Mouse (Mus musculus) limb, embryonic 10.5 days (tissue): ENCODE data around the gene Cirbp. TPM values are rescaled to one million over a fixed set of nuclear protein-coding genes. Genes with fewer than 3 reads are reported as not detected.

Experiments
- DNase-seq: peaks from one replicate; pipeline ENCODE4 v3.0.0-alpha.2; 2017; ENCODE audit warnings: low spot score
- H3K27ac ChIP-seq: fragments of 300-500 bp; sonication (generic); 2 replicates; pipeline ENCODE4 v1.5.1; 2016; ENCODE audit warnings: mild to moderate bottlenecking
- H3K27me3 ChIP-seq: fragments of 300-500 bp; sonication (generic); 2 replicates; pipeline ENCODE4 v1.6.1; 2016; ENCODE audit warnings: low read depth, mild to moderate bottlenecking; ENCODE audit not compliant: poor library complexity, severe bottlenecking
- H3K36me3 ChIP-seq: fragments of 300-500 bp; sonication (generic); 2 replicates; pipeline ENCODE4 v1.6.1; 2016; ENCODE audit warnings: mild to moderate bottlenecking, moderate library complexity
- H3K4me1 ChIP-seq: fragments of 300-500 bp; sonication (generic); 2 replicates; pipeline ENCODE4 v1.6.1; 2016
- H3K4me3 ChIP-seq: fragments of 300-500 bp; sonication (generic); 2 replicates; pipeline ENCODE4 v1.5.1; 2016; ENCODE audit warnings: mild to moderate bottlenecking, moderate library complexity
- H3K9me3 ChIP-seq: fragments of 300-500 bp; sonication (generic); replicated peaks from 2 replicates; pipeline ENCODE4 v1.6.1; 2016; ENCODE audit warnings: mild to moderate bottlenecking
- WGBS: fragments of 180-500 bp; shearing (Covaris S2); methylation state at CpG from one replicate; pipeline ENCODE4 v1.1.7; 2016; 5-methylcytosine and 5-hydroxymethylcytosine counted together
- polyA plus RNA-seq: library from polyadenylated mRNA; unstranded; fragments of >200 nt; fragmentation: Nextera tagmentation; extraction: Ambion mirVana; gene quantifications from 2 replicates; pipeline ENCODE4 v1.2.1, GENCODE M21; 2016

The Cirbp gene
- polyA plus RNA-seq, 1 experiment from 2014 or later = 129 TPM

GRCm38 (mm10) chr10:80131952-80132350, 33.8 kb upstream of the Cirbp start:
- Histone ChIP-seq H3K36me3 (peaks cover 94% of the 10 kb centered on the region), H3K27me3 (peaks cover 42% of the 10 kb centered on the region), H3K4me1 (peaks cover 32% of the 10 kb centered on the region), H3K9me3 (0 out of 2 replicates have a peak, but pooled peaks cover 2% of the 10 kb centered on the region), H3K27ac (peak overlapping the region; percentile 66), H3K4me3 (peak overlapping the region; percentile 35)
- 37% methylated on average over 27 of the region's 27 CpGs for WGBS
- peak; percentile 59 for DNase-seq

GRCm38 (mm10) chr10:80133226-80133849, 32.4 kb upstream of the Cirbp start:
- H3K4me1 ChIP-seq = peaks cover 46% of the 10 kb centered on the region
- no peak overlapping the region for H3K4me3 ChIP-seq
- no peak overlapping the region for H3K27ac ChIP-seq
- DNase-seq = no peak
- 83% methylated on average over 8 of the region's 8 CpGs for WGBS
- peaks cover 56% of the 10 kb centered on the region for H3K27me3 ChIP-seq
- H3K9me3 ChIP-seq = 0 out of 2 replicates have a peak, but pooled peaks cover 2% of the 10 kb centered on the region
- peaks cover 80% of the 10 kb centered on the region for H3K36me3 ChIP-seq

GRCm38 (mm10) chr10:80134421-80134820, 31.4 kb upstream of the Cirbp start:
- Histone ChIP-seq H3K9me3 (0 out of 2 replicates have a peak, but pooled peaks cover 2% of the 10 kb centered on the region), H3K36me3 (peaks cover 71% of the 10 kb centered on the region), H3K4me3 (no peak overlapping the region), H3K27ac (no peak overlapping the region), H3K4me1 (peaks cover 57% of the 10 kb centered on the region), H3K27me3 (peaks cover 67% of the 10 kb centered on the region)
- 87% methylated on average over 9 of the region's 9 CpGs for WGBS
- no peak for DNase-seq

GRCm38 (mm10) chr10:80135161-80135560, 30.6 kb upstream of the Cirbp start:
- H3K4me1 ChIP-seq = peaks cover 62% of the 10 kb centered on the region
- H3K9me3 ChIP-seq = 0 out of 2 replicates have a peak, but pooled peaks cover 2% of the 10 kb centered on the region
- WGBS = 84% methylated on average over 10 of the region's 10 CpGs
- no peak overlapping the region for H3K27ac ChIP-seq
- H3K36me3 ChIP-seq = peaks cover 64% of the 10 kb centered on the region
- no peak for DNase-seq
- peaks cover 73% of the 10 kb centered on the region for H3K27me3 ChIP-seq
- no peak overlapping the region for H3K4me3 ChIP-seq

GRCm38 (mm10) chr10:80135641-80136040, 30.1 kb upstream of the Cirbp start:
- DNase-seq = no peak
- H3K4me1 ChIP-seq = peaks cover 60% of the 10 kb centered on the region
- peaks cover 59% of the 10 kb centered on the region for H3K36me3 ChIP-seq
- no peak overlapping the region for H3K4me3 ChIP-seq
- 0 out of 2 replicates have a peak, but pooled peaks cover 2% of the 10 kb centered on the region for H3K9me3 ChIP-seq
- no peak overlapping the region for H3K27ac ChIP-seq
- peaks cover 78% of the 10 kb centered on the region for H3K27me3 ChIP-seq
- WGBS = 92% methylated on average over 1 of the region's 1 CpGs

DNA sequence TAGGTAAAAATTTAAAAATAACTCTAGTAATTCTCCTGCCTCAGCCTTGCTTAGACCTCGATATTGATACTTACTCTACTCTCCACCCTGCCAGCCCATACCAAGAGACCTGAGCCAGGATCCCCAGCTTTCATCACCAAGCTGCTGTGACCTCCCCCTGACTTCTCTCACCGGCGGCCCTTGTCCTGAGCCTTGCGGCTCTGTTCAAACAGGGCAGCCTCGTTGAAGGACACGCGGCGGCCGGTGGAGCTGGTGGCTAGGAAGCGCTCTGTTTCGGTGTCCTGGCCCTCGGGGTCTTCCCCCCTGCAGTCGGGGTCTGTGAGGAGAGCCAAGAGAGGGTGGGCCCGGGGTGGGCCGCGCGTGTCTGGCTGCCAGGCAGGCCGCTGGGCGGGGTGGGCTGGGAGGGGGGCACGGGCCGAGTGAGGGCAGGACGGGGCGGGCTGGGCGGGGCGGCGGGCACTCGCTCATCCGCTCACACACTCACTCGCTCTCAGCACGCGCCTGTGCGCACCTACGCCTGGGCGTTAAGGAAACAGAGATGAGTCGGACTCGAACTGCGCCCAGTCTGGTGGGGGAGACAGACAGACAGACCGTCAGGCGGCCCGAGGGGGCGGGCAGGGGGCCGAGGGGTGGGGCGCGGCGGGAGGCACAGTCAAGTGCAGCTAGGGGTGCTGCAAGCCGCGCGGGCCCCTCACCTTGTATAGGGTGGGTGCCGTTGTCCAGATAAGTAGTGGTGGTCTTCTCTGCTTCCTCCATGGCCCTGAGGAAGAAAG, 29.4 kb upstream of the Cirbp start:
- H3K9me3 ChIP-seq = 0 out of 2 replicates have a peak, but pooled peaks cover 2% of the 10 kb centered on the region
- H3K4me1 ChIP-seq = peaks cover 61% of the 10 kb centered on the region
- H3K36me3 ChIP-seq = peaks cover 52% of the 10 kb centered on the region
- H3K27me3 ChIP-seq = peaks cover 75% of the 10 kb centered on the region
- H3K4me3 ChIP-seq = peak overlapping the region; percentile 85
- DNase-seq = no peak
- WGBS = 11% methylated on average over 41 of the region's 49 CpGs
- H3K27ac ChIP-seq = peak overlapping the region; percentile 88; the same call in 1 of the 2 replicates

GRCm38 (mm10) chr10:80136952-80137625, 28.7 kb upstream of the Cirbp start:
- peak overlapping the region; percentile 85 for H3K4me3 ChIP-seq
- H3K27me3 ChIP-seq = peaks cover 74% of the 10 kb centered on the region
- 0 out of 2 replicates have a peak, but pooled peaks cover 2% of the 10 kb centered on the region for H3K9me3 ChIP-seq
- H3K4me1 ChIP-seq = peaks cover 61% of the 10 kb centered on the region
- DNase-seq = peak; percentile 47
- WGBS = 6% methylated on average over 29 of the region's 29 CpGs
- H3K27ac ChIP-seq = peak overlapping the region; percentile 88
- peaks cover 45% of the 10 kb centered on the region for H3K36me3 ChIP-seq

DNA sequence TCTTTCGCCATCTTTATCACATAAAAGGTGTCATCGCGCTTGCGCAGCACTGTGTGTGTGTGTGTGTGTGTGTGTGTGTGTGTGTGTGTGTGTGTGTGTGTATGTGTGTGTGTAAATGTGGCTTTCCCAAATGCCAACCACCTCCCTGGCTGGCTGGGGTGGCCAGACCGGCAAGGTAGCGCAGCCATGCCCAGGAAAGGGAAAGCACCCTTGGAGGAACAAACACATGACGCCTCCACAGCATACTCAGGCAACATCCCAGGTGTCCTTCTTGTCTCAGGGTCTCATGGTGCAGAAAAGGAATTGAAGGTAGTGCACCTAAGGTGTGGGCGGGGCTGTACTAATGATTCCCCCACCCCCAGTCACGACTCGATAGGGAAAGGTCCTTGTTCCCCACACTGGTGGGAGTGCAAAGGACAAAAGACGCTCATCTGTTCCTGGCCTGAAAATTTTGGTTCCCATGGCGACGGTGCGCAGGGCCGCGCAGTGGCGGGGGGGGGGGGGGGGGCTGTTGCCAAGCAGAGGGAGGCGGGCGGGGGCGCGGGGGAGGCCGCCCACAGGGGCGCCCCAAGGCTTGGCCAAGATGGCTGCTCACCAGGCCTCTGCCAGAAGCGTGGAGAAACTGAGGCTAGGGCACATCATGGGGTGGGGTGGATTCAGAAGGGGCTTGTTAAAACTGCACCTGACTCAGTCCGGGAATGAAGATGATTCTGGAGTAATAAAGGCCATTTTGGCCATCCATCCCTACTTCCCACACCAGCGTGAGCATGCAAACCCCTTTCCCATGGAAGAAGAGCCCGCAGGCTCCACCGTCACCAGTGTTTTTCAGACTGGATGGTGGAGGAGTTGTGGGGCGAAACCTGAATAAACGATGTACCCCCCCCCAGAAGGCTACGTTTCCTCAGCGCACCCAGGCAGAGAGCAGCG, 27.9 kb upstream of the Cirbp start:
- H3K9me3 ChIP-seq = 0 out of 2 replicates have a peak, but pooled peaks cover 2% of the 10 kb centered on the region
- H3K4me3 ChIP-seq = peak overlapping the region; percentile 85
- H3K27me3 ChIP-seq = peaks cover 71% of the 10 kb centered on the region
- 6% methylated on average over 33 of the region's 33 CpGs for whole genome bisulfite sequencing
- H3K36me3 ChIP-seq = peaks cover 37% of the 10 kb centered on the region
- peak; percentile 50 for DNase-seq
- peak overlapping the region; percentile 88 for H3K27ac ChIP-seq
- H3K4me1 ChIP-seq = peaks cover 60% of the 10 kb centered on the region

DNA sequence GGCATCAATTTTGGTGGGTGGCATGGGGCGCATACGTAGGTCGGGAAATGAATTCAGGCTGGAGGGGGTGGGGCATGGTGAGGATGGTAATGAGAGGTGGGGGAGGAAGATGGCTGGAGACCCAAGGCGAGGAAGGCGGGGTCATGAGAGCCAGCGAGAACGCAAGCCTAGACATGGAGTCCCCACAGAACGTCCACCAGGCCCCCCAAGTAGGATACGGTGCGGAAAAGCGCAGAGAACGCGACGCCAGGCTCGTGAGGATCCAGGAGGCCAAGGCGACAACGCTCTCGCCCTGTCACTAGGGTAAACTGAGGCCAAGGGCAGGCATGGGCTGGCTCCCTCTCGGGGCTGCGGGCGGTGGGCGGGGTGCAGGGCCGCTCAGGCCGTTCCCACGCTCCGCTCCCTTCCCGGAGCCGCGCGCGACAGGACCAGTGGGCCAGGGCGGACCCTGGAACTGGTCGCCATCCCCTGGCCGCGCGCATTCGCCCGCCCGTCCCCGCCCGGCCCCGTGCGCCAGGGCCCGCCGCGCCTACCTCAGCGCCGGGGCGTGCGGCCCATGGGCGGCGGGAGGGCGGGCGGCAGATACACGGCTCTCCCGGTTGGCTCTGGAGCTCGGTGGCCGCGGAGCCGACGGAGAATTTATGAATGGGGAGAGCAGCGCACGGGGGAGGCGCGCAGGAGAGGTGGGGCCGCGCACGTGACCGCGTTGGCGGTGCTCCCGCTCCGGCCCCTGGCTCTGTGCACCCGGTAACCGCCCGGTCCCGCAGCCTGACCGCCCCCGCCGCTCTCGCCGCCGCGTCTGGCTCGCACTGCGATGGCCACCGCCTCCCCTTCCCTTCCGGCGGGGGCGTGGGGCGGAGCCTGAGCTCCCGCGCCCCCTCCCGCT, 27.0 kb upstream of the Cirbp start, which contains the start of gene Atp5d:
TSS of gene Atp5d (plus strand) at position 80 of the 886 bp plus-strand sequence.
- Histone ChIP-seq H3K36me3 (peaks cover 33% of the 10 kb centered on the region), H3K27ac (peak within 1 kb of the TSS; percentile 88), H3K27me3 (peaks cover 67% of the 10 kb centered on the region), H3K4me3 (peak within 1 kb of the TSS; percentile 85), H3K4me1 (peaks cover 67% of the 10 kb centered on the region), H3K9me3 (0 out of 2 replicates have a peak, but pooled peaks cover 2% of the 10 kb centered on the region)
- peak; percentile 62 for DNase-seq
- under 1% methylated on average over 87 of the region's 94 CpGs for WGBS

GRCm38 (mm10) chr10:80139439-80139775, 26.4 kb upstream of the Cirbp start:
- Histone ChIP-seq H3K27ac (peak overlapping the region; percentile 88), H3K36me3 (peaks cover 33% of the 10 kb centered on the region), H3K4me1 (peaks cover 67% of the 10 kb centered on the region), H3K9me3 (0 out of 2 replicates have a peak, but pooled peaks cover 2% of the 10 kb centered on the region), H3K4me3 (peak overlapping the region; percentile 85), H3K27me3 (peaks cover 62% of the 10 kb centered on the region)
- peak; percentile 77 for DNase-seq
- WGBS = 2% methylated on average over 9 of the region's 10 CpGs

DNA sequence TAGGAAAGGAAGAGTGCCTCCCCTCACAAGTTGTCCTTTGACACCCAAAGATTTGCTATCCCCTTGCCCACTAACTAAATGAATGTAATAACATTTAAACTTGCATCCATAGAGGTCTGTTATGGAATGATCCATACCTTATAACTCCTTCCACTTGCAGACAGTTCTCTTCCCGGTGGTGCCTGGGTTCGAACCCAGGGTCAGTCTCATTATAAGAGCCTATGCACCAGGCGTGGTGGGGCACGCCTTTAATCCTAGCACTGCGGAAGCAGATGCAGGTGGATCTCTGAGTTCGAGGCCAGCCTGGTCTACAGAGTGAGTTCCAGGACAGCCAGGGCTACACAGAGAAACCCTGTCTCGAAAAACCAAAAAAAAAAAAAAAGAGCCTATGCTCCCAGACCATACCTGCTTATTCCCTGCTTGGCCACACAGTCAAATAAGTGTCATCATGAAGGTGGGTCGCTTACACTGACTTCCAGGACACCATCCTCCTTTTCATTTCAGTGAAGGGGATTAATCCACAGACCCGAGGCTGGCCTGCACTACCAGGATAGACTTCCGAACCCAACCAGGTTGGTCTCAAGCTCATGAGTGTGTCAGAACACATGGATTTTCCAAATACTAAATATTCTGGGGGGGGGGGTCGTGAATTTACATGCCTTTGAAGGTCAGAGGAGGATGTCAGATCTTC, 25.7 kb upstream of the Cirbp start:
- H3K4me1 ChIP-seq = peaks cover 71% of the 10 kb centered on the region
- 0 out of 2 replicates have a peak, but pooled peaks cover 2% of the 10 kb centered on the region for H3K9me3 ChIP-seq
- DNase-seq = no peak
- peaks cover 55% of the 10 kb centered on the region for H3K27me3 ChIP-seq
- WGBS = 75% methylated on average over 11 of the region's 11 CpGs
- H3K36me3 ChIP-seq = peaks cover 33% of the 10 kb centered on the region
- H3K4me3 ChIP-seq = peak overlapping the region; percentile 85; the same call in 1 of the 2 replicates
- no peak overlapping the region for H3K27ac ChIP-seq
